Mouse (Mus musculus): ENCODE measurements around the gene Kcnip1.

The Kcnip1 gene

DNA sequence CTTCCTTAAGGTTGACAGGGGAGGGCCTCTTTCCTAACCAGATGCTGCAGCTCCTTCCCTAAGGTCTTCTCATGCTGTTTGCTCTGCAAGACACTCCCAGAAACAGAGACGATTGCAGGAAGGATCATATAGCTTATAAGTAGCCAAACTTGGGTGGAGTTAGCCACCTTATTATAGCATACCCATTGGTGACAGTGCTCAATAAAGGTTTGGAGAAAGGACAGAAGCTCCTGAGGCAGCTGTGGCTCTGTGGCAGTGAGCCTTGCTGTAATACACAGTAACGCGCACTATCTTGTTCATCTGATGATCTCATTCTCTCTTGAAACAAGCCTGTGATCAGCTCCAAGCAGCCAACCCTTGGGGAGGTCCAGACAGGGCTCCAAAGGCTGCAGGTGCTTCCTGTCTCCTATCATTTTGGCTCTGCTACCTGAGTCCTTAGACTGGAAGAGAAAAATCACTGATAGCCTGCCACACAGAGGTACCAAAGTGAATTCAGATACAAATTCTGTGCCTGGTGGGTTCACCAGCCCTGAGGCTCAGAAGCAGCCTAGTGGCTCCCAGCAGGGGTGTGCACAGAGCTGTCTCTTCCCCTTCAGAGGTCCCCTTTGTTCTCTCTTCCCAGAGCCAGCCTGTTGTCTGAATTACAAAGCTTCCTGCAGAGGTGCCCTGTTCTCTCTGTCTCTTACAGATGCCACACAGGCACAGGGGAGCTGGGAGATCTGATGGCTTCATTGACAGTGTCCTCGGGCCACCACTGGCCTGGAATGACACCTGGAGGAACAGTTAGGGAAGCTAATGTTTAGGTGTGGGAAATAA is 84.4 kb downstream of the Kcnip1 start:
- intact Hi-C loops (cut with DNase I) = no loop called here

DNA sequence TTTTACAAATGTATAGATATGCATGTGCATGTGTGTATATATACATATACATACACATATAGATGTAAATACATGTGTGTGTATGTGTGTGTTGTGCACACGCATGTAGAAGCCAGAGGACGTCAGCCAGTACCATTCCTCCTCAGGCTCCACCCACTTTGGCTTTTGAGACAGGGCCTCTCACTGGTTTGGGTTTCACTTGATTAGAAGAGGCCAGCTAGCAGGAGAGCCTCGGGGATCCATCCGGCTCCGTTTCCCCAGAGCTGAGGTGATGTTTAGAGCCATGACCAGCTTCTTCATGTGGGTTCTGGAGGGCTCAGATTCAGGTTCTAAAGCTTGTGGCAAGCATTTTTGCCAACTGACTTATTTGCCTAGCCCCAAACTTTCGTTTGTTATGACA is 89.5 kb downstream of the Kcnip1 start:
- intact Hi-C loops (cut with DNase I) = no loop called here

DNA sequence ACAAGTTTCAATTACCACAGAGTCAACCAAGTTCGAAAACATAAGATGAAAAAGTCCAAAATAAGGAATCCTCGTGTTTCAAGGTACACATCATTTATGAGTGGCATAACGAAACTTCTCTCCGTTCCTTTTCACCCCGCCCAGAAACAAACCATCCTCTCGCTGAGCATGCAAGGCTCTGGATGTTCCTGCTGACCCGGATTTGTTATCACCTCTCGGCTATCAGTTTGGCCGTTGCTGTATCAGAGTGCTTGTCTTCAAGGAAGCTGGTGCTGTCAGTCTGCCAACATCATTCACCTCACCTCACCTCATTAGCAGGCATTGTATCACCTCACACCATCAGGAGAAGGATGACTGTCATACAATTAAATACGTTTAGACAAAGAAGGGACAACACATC is 90.6 kb downstream of the Kcnip1 start:
- intact Hi-C loops (cut with DNase I) = no loop called here

DNA sequence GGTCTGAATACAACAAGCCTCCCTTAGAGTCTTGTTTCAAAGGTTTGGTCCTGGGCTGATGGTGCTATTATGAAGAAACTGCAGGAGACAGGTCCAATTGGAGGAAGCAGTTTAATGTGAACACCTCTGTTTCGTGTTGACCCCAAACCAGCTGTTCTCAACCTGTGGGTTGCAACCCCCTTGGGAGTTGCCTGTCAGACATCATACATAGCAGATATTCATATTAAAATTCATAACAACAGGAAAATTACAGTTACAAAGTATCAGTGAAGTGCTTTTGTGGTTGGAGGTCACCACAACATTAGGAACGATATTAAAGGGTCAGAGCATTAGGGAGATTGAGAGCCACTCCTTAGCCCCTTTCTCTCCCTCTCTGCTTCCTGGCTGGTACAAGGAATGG is 91.2 kb downstream of the Kcnip1 start:
- intact Hi-C loops (cut with DNase I) = no loop called here

DNA sequence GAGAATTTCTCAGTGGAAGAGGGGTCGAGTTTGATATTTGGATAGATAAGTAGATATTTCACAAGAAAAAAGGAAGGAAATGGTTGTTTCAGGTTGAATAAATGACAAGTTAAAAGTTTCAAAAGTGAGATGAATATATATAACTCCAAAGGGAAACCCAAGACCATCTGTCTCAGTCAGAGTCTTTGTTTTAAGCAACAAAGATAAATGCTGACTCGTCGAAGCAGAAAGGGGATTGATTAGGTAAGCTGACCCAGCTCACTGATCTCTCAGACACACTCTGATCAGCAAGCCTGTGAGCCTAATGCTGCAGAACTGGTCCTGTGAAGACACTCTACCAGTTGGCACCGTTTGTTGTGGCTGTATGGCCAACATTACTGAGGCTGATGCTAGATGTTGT is 101.9 kb downstream of the Kcnip1 start:
- intact Hi-C loops (cut with DNase I) = no loop called here

DNA sequence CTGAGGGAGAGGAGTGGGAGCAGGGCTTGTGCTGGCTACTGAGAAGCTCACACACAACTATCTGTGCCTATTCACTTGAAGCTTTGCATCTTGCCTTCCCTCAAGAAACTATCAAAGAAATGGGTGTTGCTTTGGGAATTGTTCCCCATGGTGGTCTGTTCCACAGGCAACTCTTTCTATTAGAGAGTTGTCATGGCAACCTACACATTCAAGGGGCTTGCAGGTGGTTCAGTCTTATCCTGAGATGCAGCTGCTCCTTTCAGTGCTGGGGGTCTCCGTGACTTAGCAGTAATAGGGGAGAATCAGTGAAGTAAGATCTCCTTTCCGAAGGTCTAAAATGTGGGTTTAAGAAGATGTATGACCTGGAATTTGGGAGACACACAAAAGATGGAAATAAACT is 102.6 kb downstream of the Kcnip1 start:
- intact Hi-C loops (cut with DNase I) = no loop called here

DNA sequence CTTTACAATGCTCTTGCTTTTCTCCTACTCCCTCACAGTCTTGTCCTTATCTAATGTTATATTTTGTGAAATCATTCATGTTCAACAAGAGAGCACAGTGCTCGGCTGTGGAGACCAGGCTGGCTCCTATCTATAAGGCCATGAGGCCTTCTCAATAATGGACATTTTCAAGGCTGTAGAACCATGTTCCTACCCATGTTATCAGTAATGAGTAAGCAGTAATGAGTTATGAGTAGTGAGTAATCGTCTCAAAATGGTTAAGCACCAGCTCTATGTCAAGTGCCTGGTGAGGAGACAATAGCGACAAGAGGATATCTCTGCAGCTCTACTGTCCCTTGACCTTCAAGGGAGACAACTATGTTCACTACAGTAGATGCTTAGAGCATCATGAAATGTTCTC is 105.3 kb downstream of the Kcnip1 start:
- intact Hi-C loops (cut with DNase I) = no loop called here

DNA sequence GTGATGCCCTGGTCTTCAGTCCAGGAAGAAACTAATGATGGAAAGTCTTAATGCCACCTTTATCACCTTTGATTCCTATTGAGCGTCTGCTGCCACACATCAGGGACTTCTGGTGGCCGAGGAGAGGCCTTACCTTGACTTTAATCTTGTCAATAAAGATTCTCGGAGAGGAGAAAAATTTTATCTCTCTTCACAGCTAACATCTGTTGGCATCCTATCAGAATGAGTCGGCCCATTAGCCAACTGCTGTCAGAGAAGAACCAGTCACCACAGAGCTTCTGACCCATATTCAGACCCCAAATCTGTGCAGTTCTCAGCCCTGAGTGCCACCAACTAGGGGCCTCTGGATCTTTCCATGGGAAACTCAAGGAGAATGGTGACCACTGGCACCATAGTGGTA is 107.0 kb downstream of the Kcnip1 start:
- intact Hi-C loops (cut with DNase I) = no loop called here

DNA sequence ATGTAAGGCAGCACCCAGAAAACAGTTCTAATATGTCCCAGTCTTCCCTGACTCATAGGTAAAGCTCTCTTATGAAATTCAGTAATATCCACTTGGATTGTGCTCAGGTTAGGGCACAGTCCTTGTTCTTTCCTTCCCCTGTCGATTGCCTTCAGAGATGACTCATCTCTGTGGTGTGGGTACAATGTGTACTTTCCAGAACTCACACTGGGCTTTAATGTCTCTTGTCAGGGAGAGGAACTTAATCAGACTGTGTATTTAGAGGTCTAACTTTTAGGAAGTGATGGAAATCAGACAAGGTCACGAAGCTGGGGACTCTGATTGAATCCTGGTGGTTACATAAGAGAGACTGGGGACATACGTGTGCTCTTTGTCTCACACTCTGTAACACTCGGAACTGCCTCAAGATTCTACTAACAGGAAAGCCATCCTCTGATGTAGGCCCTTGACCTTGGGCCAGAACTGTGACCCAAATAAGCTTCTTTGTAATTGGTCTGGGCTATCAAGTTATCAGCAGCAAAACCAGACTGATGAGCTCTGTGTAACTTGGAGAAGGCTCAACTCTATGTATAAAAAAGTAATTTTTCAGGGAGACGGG is 110.1 kb downstream of the Kcnip1 start:
- intact Hi-C loops (cut with DNase I) = no loop called here

DNA sequence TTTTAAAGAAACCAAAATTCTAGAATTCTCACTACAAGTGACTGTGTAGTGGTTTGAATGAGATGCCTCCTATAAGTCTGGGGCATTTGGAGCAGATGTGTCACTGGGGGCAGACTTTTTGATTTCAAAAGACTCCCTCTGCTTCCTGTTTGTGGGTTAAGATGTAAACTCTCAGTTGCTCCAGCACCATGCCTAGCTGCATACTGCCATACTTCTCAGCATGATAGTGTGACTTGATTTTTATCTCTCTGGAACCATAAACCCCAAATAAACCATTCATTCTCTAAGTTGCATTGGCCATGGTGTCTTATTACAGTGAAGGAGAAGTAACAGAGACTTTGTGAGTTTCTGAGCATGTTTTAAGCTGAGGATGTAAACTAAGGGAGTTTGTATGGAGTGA is 118.0 kb downstream of the Kcnip1 start:
- intact Hi-C loops (cut with DNase I) = loop anchor here (5.0 kb wide), 1 partner anchor 37 kb away; no protein-coding TSS in a partner anchor

DNA sequence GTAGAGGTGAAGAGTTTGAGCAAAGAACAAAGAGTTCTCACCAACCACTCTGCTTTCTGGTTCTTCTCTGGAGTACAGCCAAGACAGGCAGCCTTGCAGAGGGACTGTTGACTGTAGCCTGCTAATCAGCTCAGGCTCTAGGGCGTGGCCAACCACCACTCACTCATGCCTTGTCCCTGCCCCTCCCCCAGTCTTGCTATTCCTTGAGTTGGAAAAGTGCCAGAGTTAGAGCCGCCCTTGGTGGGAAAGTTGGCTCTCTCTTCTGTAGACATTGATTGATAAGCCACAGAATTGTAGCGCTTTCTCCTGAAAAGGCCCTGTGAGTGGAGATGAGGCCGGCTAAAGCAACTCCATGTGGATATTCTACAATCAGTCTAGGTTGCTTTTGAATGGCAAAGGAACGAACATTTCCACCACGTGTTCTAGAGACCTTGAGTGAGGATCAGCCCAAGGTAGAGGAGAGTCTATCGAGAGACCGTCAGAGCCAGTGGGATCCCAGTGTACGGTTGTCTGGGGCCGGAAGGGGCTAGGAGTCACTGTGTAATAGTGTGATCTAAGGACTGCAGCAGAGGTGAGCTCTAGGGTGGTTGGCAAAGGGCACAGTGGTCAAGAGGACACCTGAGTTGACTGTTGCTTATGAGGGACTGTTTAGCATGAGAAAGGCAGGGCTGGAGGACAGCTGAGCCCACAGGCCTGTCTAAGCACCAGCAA is 119.7 kb downstream of the Kcnip1 start:
- intact Hi-C loops (cut with DNase I) = loop anchor here (5.0 kb wide), 1 partner anchor 39 kb away; no protein-coding TSS in a partner anchor

DNA sequence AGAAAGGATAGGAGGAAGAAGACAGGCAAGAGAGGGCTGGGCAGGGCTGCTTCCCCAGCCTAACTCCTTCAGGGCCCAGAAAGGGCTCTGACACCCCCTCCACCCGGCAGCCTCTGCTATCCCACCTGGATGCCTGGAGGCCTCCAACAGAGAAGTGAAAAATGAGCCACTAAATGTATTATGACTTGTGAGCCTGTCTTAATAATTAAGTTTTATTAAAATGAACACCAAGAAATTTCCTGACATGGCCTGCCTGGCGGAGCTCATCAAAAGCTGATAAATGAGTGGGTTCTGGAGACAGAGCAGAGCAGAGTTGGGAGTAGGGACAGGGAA is 120.3 kb downstream of the Kcnip1 start:
- intact Hi-C loops (cut with DNase I) = loop anchor here (5.0 kb wide), 1 partner anchor 40 kb away; no protein-coding TSS in a partner anchor

DNA sequence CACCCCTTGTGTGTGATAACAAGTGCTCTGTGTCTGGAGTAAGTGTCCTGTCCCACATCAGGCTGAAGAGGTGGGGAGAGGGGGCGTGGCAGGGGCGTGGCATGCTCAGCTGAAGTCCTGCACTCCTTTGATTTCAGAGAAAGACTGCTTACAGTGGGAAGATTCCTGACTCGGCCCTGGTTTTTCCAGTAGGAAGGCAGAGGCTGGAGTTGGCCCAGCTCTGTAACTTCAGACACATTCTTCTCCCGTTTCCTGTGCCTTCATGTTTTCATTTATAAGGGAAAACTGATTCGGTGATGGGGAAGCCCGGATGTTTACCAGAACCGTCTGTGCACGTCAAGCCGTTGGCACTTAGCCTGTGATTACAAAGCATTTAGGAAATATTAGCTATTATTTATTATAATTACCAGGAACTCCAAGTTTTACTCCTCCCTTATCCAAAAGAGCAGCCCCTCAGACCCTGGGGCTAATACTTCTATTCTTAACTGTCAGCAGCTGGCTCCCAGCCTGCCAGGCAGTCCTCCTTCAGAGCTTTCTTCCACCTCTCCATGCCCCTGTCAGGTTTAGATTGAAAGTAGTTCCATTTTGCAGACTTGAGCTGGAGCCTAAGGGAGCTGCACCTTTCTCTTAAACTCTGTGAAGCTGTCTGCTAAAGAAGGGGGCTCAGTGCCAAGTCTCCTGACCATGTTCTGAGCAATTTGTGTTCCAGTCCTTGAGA is 120.8 kb downstream of the Kcnip1 start:
- intact Hi-C loops (cut with DNase I) = loop anchor here (5.0 kb wide), 1 partner anchor 40 kb away; no protein-coding TSS in a partner anchor

DNA sequence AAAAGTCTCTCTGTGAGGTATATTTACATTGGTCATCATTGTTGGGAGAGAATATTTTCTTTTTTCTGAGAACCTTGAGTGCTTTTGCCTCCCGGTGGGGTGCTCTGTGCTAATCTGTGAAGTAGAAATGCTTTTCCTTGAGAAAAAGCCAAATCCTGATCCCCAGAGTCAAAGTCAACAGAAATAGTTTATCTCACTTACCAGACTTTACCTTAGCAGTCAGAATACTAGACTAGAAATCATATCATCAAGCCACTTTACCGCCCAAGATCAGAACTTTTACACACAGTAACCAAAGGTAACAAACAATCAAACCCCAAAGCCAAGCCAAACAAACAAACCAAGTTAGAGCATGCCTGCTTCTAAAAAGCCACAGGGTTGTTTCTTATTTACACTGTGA is 122.7 kb downstream of the Kcnip1 start:
- intact Hi-C loops (cut with DNase I) = loop anchor here (5.0 kb wide), 1 partner anchor 42 kb away; no protein-coding TSS in a partner anchor

DNA sequence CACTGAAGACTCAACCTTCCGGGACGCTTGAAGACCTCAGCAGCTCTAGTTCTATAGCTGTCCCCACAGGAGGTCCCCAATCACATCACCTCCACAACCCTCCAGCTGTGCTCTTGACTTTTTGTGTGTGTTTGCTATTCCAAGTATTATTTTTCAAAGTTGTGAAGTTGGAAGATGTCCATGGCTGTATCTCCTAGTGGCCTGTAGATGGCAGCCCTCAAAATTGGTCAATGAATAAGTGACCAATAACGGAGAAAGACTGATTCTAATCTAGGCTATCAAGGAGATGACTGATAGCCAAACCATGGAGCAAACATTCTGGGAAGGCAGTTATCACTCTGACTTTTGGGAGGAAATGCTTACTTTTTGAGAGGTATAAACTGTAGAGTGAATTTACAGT is 123.4 kb downstream of the Kcnip1 start:
- intact Hi-C loops (cut with DNase I) = no loop called here

DNA sequence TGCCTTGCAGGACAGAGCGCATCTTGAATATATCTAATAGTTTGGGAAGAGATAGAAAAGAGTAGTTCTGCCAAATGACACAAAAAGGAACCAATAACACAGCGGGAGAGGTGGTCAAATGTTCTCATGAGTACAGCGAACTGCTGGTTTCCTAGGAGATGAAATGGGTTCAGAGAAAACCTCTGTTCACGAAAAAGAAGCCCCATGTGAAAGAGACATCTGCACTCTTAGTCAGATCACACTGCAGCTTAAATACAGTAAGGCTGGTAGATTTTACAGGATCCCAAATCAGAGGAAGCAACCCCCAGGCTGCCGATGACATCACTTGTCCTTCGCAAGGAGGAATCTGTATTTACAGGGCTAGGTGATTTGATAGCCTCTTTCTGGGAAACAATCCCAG is 126.2 kb downstream of the Kcnip1 start:
- intact Hi-C loops (cut with DNase I) = no loop called here

DNA sequence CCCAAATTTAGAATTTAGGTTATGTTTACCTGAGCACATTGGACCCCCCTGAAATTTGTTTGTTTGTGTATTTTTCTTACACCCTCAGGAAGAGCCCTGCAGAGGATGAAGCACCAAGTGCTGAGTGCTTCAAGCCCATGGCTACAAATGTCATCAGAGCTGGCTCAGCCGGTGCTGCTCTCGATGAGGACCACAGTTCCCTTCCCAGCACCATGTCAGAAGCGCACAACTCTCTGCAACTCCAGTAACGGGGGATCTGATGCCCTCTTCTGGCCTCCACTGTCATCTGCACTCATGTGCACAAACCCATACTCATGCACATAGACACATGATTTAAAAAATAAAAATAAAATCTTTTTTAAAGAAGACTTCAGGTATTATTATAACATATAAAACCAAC is 128.7 kb downstream of the Kcnip1 start:
- intact Hi-C loops (cut with DNase I) = no loop called here

DNA sequence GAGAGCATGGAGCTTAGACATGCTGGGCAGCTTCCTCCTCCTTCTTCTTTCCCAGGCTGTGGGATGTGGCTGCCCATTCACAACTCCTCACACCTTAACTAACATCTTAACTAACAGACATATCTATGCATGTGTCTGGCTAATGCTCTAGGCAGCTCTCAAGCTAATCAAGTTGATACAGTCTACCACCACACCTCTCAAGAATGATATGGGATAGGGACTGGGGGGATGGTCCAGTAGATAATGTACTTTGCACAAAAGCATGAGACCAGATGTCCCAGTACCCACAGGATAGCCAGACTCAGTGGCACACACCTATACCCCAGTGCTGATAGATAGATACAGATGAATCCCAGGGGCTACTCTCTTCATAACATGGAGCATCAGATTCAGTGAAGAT is 131.1 kb downstream of the Kcnip1 start:
- intact Hi-C loops (cut with DNase I) = no loop called here

DNA sequence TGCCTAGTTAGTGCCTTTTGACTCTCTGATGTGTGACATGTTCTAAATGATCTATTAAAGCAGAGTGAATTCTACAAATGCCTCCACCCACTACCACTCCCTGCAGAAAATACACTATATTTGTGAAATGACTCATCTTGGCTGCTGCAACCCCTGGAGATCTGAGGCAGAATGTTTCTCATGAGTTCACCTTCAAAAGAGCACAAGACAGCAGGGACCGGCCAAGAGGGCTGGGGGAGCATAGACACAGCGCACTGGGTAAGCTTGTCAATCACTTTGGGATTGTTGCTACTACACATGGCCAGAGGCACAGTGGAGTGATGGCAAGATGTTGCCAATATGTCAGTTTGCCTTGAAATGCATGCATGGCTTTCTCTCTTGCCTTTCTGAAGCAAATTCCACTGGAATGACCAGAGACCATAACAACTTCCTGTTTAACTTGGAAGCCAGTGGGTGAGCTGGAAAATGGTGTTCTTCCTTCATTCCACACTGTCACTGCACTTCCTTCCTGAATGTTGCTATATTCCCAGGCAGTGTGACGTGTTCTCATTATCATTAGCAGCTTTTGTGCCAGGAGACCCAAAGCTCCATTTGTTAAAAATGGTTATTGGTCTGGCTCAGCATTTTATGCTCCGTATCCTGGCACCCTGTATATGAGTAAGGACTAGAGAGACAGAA is 131.9 kb downstream of the Kcnip1 start:
- intact Hi-C loops (cut with DNase I) = no loop called here

DNA sequence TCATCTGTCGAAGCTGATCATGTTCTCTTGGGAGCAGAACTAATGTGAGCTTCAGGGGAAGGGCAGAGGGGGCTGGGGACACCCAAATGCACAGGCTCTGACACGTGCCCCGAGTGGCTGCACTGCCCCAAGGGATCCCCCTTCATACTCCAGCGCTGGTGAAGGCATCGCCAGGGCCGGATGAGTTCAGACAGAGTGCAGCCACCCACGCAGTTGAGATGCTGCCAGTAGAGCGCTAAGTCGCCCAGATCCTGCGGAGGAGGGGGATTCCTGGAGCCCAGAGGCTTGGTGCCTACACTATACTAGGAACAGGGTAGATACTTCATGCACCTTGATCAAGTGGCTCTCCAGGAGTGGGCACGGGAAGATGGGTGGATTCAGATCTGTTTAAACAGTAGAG is 143.3 kb downstream of the Kcnip1 start:
- intact Hi-C loops (cut with DNase I) = no loop called here

DNA sequence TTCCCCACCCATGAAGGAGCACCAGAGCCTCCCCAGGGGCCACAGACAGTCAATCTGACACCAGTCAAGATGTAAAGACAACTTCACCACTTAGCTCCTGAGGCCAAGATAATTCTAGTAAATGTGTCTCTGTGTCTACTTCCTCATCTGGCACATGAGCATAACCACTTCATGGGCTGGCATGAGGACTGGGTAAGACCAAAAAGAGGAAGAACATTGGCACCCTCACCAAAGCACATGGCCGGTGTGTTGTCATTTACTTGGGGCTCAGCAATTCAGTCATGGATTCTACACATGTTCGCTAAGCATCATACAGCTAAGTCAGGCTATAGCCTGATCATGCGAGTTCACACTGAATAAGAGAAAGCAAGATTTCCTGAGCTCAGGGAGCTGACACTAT is 144.3 kb downstream of the Kcnip1 start:
- intact Hi-C loops (cut with DNase I) = no loop called here

Data from adrenal gland (tissue).